Mouse (Mus musculus) myocyte (in vitro differentiated cells): ENCODE data around the gene Fkrp.

Source experiments
- CEBPB ChIP-seq: IDR thresholded peaks from 2 replicates; pipeline ENCODE4 v1.6.1; 2011; ENCODE audit warnings: mild to moderate bottlenecking, moderate library complexity; ENCODE audit not compliant: poor library complexity, insufficient read depth, severe bottlenecking
- E2F4 ChIP-seq: IDR thresholded peaks from one replicate; pipeline ENCODE4 v1.6.1; 2011; ENCODE audit warnings: mild to moderate bottlenecking, control low read depth, moderate library complexity; ENCODE audit not compliant: insufficient read depth
- MYOD1 ChIP-seq, 3 experiments: IDR thresholded peaks; one replicate each; pipeline ENCODE4 v1.6.1; 2011; ENCODE audit warnings: control low read depth in 2 of 3, low read depth in 2 of 3, mild to moderate bottlenecking in 2 of 3, moderate library complexity in 1 of 3; ENCODE audit not compliant: insufficient read length in 2 of 3, control insufficient read depth in 1 of 3
- MYOG ChIP-seq, 3 experiments: IDR thresholded peaks; one replicate each; pipeline ENCODE4 v1.6.1; 2011; ENCODE audit warnings: control low read depth in 2 of 3, low read depth in 2 of 3, mild to moderate bottlenecking in 2 of 3; ENCODE audit not compliant: insufficient read length in 2 of 3, control insufficient read depth in 1 of 3, insufficient read depth in 1 of 3
- POLR2A ChIP-seq: IDR thresholded peaks from one replicate; pipeline ENCODE4 v1.6.1; 2011; ENCODE audit warnings: low read depth, mild to moderate bottlenecking, control low read depth, moderate library complexity; ENCODE audit not compliant: insufficient read length
- POLR2AphosphoS2 ChIP-seq: IDR thresholded peaks from one replicate; pipeline ENCODE4 v1.6.1; 2011; ENCODE audit warnings: low read depth, control low read depth; ENCODE audit not compliant: insufficient read length
- TCF12 ChIP-seq: IDR thresholded peaks from one replicate; pipeline ENCODE4 v1.6.1; 2011; ENCODE audit warnings: mild to moderate bottlenecking, control low read depth; ENCODE audit not compliant: poor library complexity, insufficient read depth, severe bottlenecking
- USF1 ChIP-seq: IDR thresholded peaks from one replicate; pipeline ENCODE4 v1.6.1; 2011; ENCODE audit warnings: low read depth, mild to moderate bottlenecking, control low read depth, moderate library complexity

DNA sequence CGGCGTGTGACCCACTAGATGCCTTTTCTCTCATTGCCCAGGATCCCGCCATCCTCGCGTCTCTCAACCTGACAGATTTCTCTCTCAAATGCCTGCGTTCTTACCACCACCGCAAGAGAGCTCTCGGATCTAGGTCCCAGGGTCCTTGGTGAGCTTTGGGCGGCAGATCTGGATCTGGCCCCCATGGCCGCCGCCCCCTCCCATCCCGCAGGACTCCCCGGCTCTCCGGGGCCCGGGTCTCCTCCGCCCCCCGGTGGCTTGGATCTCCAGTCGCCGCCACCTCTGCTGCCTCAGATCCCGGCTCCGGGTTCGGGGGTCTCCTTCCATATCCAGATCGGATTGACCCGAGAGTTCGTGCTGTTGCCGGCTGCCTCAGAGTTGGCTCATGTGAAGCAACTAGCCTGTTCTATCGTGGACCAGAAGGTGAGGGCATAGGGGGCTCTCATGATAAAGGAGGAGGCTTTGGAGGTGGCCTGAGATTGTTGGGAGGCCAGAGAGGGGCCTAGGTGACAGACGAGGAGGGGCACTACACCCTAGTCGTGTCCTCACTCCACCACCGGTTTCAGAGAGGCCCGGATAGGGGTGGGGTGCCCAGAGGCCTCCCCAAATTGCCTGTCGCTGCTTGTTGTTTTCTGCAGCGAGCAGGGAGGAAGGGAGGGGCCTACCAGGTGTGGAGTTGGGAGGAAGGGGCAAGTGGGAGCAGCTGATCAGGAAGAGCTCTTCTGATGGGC, 27.1 kb upstream of the Fkrp start:
- no peak for TF ChIP-seq TCF12
- TF ChIP-seq USF1: no peak
- no peak for TF ChIP-seq E2F4
- TF ChIP-seq POLR2A: no peak
- no peak for TF ChIP-seq MYOG (IDR thresholded peaks at IDR 0.05; ENCODE audit: control insufficient read depth in 1 of 3, insufficient read depth in 1 of 3, insufficient read length in 2 of 3, low read depth in 2 of 3)
- TF ChIP-seq POLR2AphosphoS2: no peak
- TF ChIP-seq CEBPB: no peak
- TF ChIP-seq MYOD1 (IDR thresholded peaks at IDR 0.05; ENCODE audit: control insufficient read depth in 1 of 3, insufficient read length in 2 of 3, low read depth in 2 of 3): no peak
